8 mouse cellular contexts compared by ENCODE assay signal in the genomic region with DNA sequence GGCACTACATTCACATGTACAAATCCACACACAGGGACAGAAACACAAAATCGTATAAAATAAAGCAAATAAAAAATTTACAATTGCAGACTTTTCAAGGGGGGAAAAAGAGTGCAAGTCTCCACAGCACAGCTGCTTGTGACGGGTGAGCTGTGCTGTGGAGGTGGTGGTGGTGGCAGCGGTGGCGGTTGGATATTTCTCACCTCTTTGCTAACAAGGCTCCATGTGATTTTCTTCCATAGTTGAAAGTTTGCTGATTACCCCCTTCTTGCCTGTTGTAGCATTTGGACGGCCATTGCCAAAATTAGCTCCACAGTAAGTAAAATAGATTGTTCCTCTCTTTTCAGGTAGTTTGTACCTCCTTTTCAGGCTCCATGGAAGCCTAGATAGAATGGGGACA. TPM values are rescaled to one million over a fixed set of nuclear protein-coding genes. Genes with fewer than 3 reads are reported as not detected.
DNase-seq lines count a peak whose midpoint lies in the region; ATAC-seq and TF ChIP-seq lines count a peak whose summit lies in the region.

Gene Casc3, plus strand, starts transcription at position 301 of the 400 bp plus-strand sequence.

- no peak for ATAC-seq in erythroblast, adult 5-6 weeks (replicated peaks; ENCODE audit: low FRiP score, poor library complexity, severe bottlenecking)
- ATAC-seq in limb, embryonic 11.5 days (ENCODE audit: insufficient number of reproducible peaks, low FRiP score, low TSS enrichment, low read depth) = no peak
- no peak for ATAC-seq in neutrophil, adult 5-6 weeks (ENCODE audit: extremely low read depth, insufficient number of reproducible peaks, low FRiP score, poor library complexity, severe bottlenecking)

- H3K27ac ChIP-seq in testis, adult 2 months (ENCODE audit: control insufficient read depth, insufficient read depth, low read depth, low read length) = no peak within 1 kb of the TSS
- H3K27ac ChIP-seq in limb, embryonic 11.5 days (replicated peaks; ENCODE audit: low read depth, low read length) = no peak within 1 kb of the TSS

- no peak for TF ChIP-seq POLR2A in testis, adult 2 months (IDR thresholded peaks at IDR 0.05; ENCODE audit: control insufficient read depth, low read depth, low read length)

- no peaks in the 10 kb centered on the region for H3K4me1 ChIP-seq in testis, adult 2 months (ENCODE audit: control insufficient read depth, insufficient read depth, low read length)
- H3K4me1 ChIP-seq in limb, embryonic 11.5 days (ENCODE audit: control insufficient read depth, insufficient read depth, low read length) = no peaks in the 10 kb centered on the region

- no peak for DNase-seq in testis, postnatal 10 days (ENCODE audit: low spot score)
- DNase-seq in heart, postnatal 14 days = no peak
- DNase-seq in limb, embryonic 11.5 days (ENCODE audit: low spot score) = no peak
- DNase-seq in yolk sac, embryonic 10.5 days (ENCODE audit: low spot score) = no peak
- no peak for DNase-seq in T-cell, adult 2 months (ENCODE audit: low spot score)

- H3K36me3 ChIP-seq in testis, adult 2 months (ENCODE audit: control insufficient read depth, insufficient read depth, low read length) = peaks cover 3% of the 10 kb centered on the region; the same call in 1 of the 2 replicates
- peaks cover 43% of the 10 kb centered on the region for H3K36me3 ChIP-seq in limb, embryonic 11.5 days (ENCODE audit: control insufficient read depth, insufficient read depth, low read length)

- no peak within 1 kb of the TSS for H3K4me2 ChIP-seq in limb, embryonic 11.5 days (ENCODE audit: low read depth, severe bottlenecking)

- no peaks in the 10 kb centered on the region for H3K27me3 ChIP-seq in testis, adult 2 months (ENCODE audit: control insufficient read depth, insufficient read depth, low read length)
- no peaks in the 10 kb centered on the region for H3K27me3 ChIP-seq in limb, embryonic 11.5 days (ENCODE audit: control insufficient read depth, insufficient read depth, low read length)

- no peaks in the 10 kb centered on the region for H3K9me3 ChIP-seq in limb, embryonic 11.5 days (ENCODE audit: control insufficient read depth, low read length)

- 89% methylated on average over 5 of the region's 5 CpGs for WGBS in limb, embryonic 11.5 days

- TF ChIP-seq CTCF in testis, adult 2 months (IDR thresholded peaks at IDR 0.05; ENCODE audit: control insufficient read depth, insufficient read depth, insufficient replicate concordance, low read depth, low read length) = no peak

- no peak within 1 kb of the TSS for H3K4me3 ChIP-seq in testis, adult 2 months (ENCODE audit: control insufficient read depth, low read depth, low read length)
- no peak within 1 kb of the TSS for H3K4me3 ChIP-seq in limb, embryonic 11.5 days (ENCODE audit: low read depth, low read length)

- H3K9ac ChIP-seq in limb, embryonic 11.5 days (ENCODE audit: low read length) = no peak within 1 kb of the TSS

- intact Hi-C loops in heart, postnatal 14 days (cut with DNase I) = no loop called here

RNA-seq across cellular contexts. Expression of gene Casc3, which starts in this region (rescaled TPM):
- polyA plus RNA-seq in testis, adult 2 months (2012; rRNA removed) = 22.0 and 24.9 TPM in 2 replicates
- 20.0 and 23.6 TPM in 2 replicates for total RNA-seq in erythroblast, adult 5-6 weeks (2015; ENCODE audit: low replicate concordance)
- total RNA-seq in erythroblast, adult 5-6 weeks (2017; ENCODE audit: low replicate concordance) = 15.7 and 26.5 TPM in 2 replicates
- total RNA-seq in heart, postnatal 14 days (2021) = 10 to 100 TPM; 23.6 to 25.0 TPM
- polyA plus RNA-seq in limb, embryonic 11.5 days (2014; fragmentation: Nextera tagmentation; extraction: Ambion mirVana) = 44.9 and 51.1 TPM in 2 replicates
- total RNA-seq in neutrophil, adult 5-6 weeks (2017) = 58.7 and 64.0 TPM in 2 replicates
